Mouse (Mus musculus): ENCODE results near the gene Myo18a.

DNA sequence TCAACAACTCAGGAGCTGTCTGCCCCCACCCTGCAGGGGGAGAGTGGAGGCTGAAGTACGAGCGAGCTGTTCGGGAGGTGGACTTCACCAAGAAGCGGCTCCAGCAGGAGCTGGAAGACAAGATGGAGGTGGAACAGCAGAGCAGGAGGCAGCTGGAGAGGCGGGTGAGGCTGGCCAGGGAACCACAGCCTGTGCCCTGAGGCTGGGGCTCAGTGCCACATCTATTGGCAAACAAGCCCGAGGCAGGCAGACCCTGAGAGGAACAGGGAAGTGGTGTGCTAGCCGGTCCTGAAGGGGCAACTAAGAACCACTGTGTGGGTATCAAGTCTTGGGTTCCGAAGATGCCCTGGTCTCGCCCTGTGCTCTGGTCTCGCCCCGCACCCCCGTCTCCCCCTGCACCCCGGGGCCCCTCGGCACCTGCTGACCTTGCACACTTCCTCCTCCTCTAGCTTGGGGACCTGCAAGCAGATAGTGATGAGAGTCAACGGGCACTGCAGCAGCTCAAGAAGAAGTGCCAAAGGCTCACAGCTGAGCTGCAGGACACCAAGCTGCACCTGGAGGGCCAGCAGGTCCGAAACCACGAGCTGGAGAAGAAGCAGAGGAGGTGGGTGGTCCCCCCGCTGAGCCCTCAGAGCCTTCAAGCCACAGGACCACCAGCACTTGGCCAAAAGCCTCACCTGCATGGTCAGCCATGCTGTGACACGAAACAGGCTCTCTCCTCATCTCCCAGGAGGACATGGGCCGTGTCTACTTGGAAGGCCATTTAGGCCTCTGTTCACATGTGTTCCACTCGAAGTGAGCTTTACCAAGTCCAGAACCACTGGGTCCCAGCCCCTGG is 80.2 kb downstream of the Myo18a start:
- TF ChIP-seq POLR2A (IDR thresholded peaks at IDR 0.05; ENCODE audit: borderline replicate concordance, extremely low read depth, low read depth, low read length) (no peak), CTCF (IDR thresholded peaks at IDR 0.05; ENCODE audit: insufficient read depth, low read length) (no peak)

All from lung, adult 2 months (tissue).